Mouse (Mus musculus) embryonic facial prominence, embryonic 12.5 days (tissue): ENCODE data around the gene Sun3. TPM values are rescaled to one million over a fixed set of nuclear protein-coding genes. Genes with fewer than 3 reads are reported as not detected.

Experiments
- ATAC-seq: fragments of 200-750 bp; cut with Nextera tagmentation; 2 replicates; pipeline ENCODE4 v1.8.0; 2017; ENCODE audit not compliant: insufficient number of reproducible peaks, insufficient read depth, low FRiP score, low TSS enrichment
- H3K27ac ChIP-seq: fragments of 300-500 bp; sonication (generic); 2 replicates; pipeline ENCODE4 v1.5.1; 2016; ENCODE audit warnings: mild to moderate bottlenecking
- H3K27me3 ChIP-seq: fragments of 300-500 bp; sonication (generic); 2 replicates; pipeline ENCODE4 v1.6.1; 2016; ENCODE audit warnings: mild to moderate bottlenecking, moderate library complexity
- H3K36me3 ChIP-seq: fragments of 300-500 bp; sonication (generic); 2 replicates; pipeline ENCODE4 v1.6.1; 2016; ENCODE audit warnings: mild to moderate bottlenecking
- H3K4me1 ChIP-seq: fragments of 300-500 bp; sonication (generic); 2 replicates; pipeline ENCODE4 v1.6.1; 2016
- H3K4me2 ChIP-seq: fragments of 300-500 bp; sonication (generic); replicated peaks from 2 replicates; pipeline ENCODE4 v1.6.1; 2016; ENCODE audit warnings: mild to moderate bottlenecking, moderate library complexity
- H3K4me3 ChIP-seq: fragments of 300-500 bp; sonication (generic); 2 replicates; pipeline ENCODE4 v1.5.1; 2016; ENCODE audit warnings: mild to moderate bottlenecking
- H3K9ac ChIP-seq: fragments of 300-500 bp; sonication (generic); 2 replicates; pipeline ENCODE4 v1.6.1; 2016; ENCODE audit warnings: mild to moderate bottlenecking, moderate library complexity
- H3K9me3 ChIP-seq: fragments of 300-500 bp; sonication (generic); 2 replicates; pipeline ENCODE4 v1.6.1; 2016; ENCODE audit warnings: mild to moderate bottlenecking, moderate library complexity
- WGBS: fragments of 180-500 bp; shearing (Covaris S2); methylation state at CpG from one replicate; pipeline ENCODE4 v1.1.7; 2016; 5-methylcytosine and 5-hydroxymethylcytosine counted together
- polyA plus RNA-seq: library from polyadenylated mRNA; unstranded; fragments of >200 nt; fragmentation: Nextera tagmentation; extraction: Ambion mirVana; gene quantifications from 2 replicates; pipeline ENCODE4 v1.2.1, GENCODE M21; 2016

Sun3 gene
- polyA plus RNA-seq, 1 experiment from 2014 or later = 0.14 TPM

- no peak for ATAC-seq
- no peaks in the 10 kb centered on the region for H3K4me1 ChIP-seq
- H3K9me3 ChIP-seq = no peaks in the 10 kb centered on the region
- H3K27me3 ChIP-seq = no peaks in the 10 kb centered on the region
- no peaks in the 10 kb centered on the region for H3K36me3 ChIP-seq
- H3K9ac ChIP-seq = no peak overlapping the region
- H3K27ac ChIP-seq = no peak overlapping the region
- H3K4me3 ChIP-seq = no peak overlapping the region
- WGBS = 86% methylated on average over 4 of the region's 4 CpGs
- no peak overlapping the region for H3K4me2 ChIP-seq
Measured at GRCm38 (mm10) chr11:8978154-8978553, 70.6 kb downstream of the Sun3 start.

- H3K27ac ChIP-seq = no peak within 1 kb of the TSS
- ATAC-seq = no peak
- WGBS = 64% methylated on average over 3 of the region's 3 CpGs
Measured at GRCm38 (mm10) chr11:8973166-8973565, 75.6 kb downstream of the Sun3 start, which contains the start of gene Pkd1l1. Gene Pkd1l1, minus strand, starts transcription at chr11:8973266.

GRCm38 (mm10) chr11:8972093-8972492 lies 76.7 kb downstream of the Sun3 start:
- WGBS = 87% methylated on average over 6 of the region's 6 CpGs
- H3K9me3 ChIP-seq = no peaks in the 10 kb centered on the region
- H3K4me1 ChIP-seq = no peaks in the 10 kb centered on the region
- no peak overlapping the region for H3K9ac ChIP-seq
- no peaks in the 10 kb centered on the region for H3K27me3 ChIP-seq
- no peaks in the 10 kb centered on the region for H3K36me3 ChIP-seq
- no peak overlapping the region for H3K4me2 ChIP-seq
- H3K27ac ChIP-seq = no peak overlapping the region
- ATAC-seq = no peak
- no peak overlapping the region for H3K4me3 ChIP-seq

More at GRCm38 (mm10) chr11:8973166-8973565, 75.6 kb downstream of the Sun3 start, which contains the start of gene Pkd1l1:
- no peaks in the 10 kb centered on the region for H3K4me1 ChIP-seq
- H3K36me3 ChIP-seq = no peaks in the 10 kb centered on the region
- no peak within 1 kb of the TSS for H3K4me3 ChIP-seq
- no peak within 1 kb of the TSS for H3K9ac ChIP-seq
- H3K4me2 ChIP-seq = no peak within 1 kb of the TSS
- H3K9me3 ChIP-seq = no peaks in the 10 kb centered on the region
- no peaks in the 10 kb centered on the region for H3K27me3 ChIP-seq

- no peaks in the 10 kb centered on the region for H3K4me1 ChIP-seq
- no peaks in the 10 kb centered on the region for H3K9me3 ChIP-seq
- no peak overlapping the region for H3K4me2 ChIP-seq
- no peak overlapping the region for H3K27ac ChIP-seq
- no peaks in the 10 kb centered on the region for H3K36me3 ChIP-seq
- no peak for ATAC-seq
- no peak overlapping the region for H3K4me3 ChIP-seq
- 68% methylated on average over 9 of the region's 9 CpGs for WGBS
- no peak overlapping the region for H3K9ac ChIP-seq
- H3K27me3 ChIP-seq = no peaks in the 10 kb centered on the region
Measured at GRCm38 (mm10) chr11:8970509-8970908, 78.3 kb downstream of the Sun3 start.

GRCm38 (mm10) chr11:8968094-8968493 lies 80.7 kb downstream of the Sun3 start:
- no peak overlapping the region for H3K27ac ChIP-seq
- no peak overlapping the region for H3K4me2 ChIP-seq
- no peaks in the 10 kb centered on the region for H3K27me3 ChIP-seq
- no peak for ATAC-seq
- no peak overlapping the region for H3K9ac ChIP-seq
- no peaks in the 10 kb centered on the region for H3K36me3 ChIP-seq
- WGBS = 94% methylated on average over 7 of the region's 7 CpGs
- no peaks in the 10 kb centered on the region for H3K9me3 ChIP-seq
- H3K4me1 ChIP-seq = no peaks in the 10 kb centered on the region
- no peak overlapping the region for H3K4me3 ChIP-seq

Other genes with a start within 250 kb of the Sun3 start
- 0.04 and 0.13 TPM in 2 replicates for gene Pkd1l1, start 75.7 kb downstream of the Sun3 start, polyA plus RNA-seq
- 15.5 and 16.8 TPM in 2 replicates for gene Hus1, start 37.8 kb downstream of the Sun3 start, polyA plus RNA-seq
- 0.33 and 0.65 TPM in 2 replicates for gene Gm11992, start 397 bp downstream of the Sun3 start, polyA plus RNA-seq
- 3.4 and 4.5 TPM in 2 replicates for gene Upp1, start 69.1 kb upstream of the Sun3 start, polyA plus RNA-seq
- 0.03 and 0.13 TPM in 2 replicates for gene Abca13, start 143.0 kb upstream of the Sun3 start, polyA plus RNA-seq